Mouse (Mus musculus) lung, postnatal 4 days (tissue): ENCODE measurements around the gene Cs.

ENCODE experiments used
- DNase-seq, 2 experiments: peaks; one replicate each; pipeline ENCODE4 v3.0.0; 2021

The Cs gene

GRCm38 (mm10) chr10:128376455-128377211 lies 39.1 kb downstream of the Cs start, which contains the start of gene Ankrd52:
TSS of gene Ankrd52 (plus strand) at chr10:128377115.
- peak; percentile 92 to 94 for DNase-seq

GRCm38 (mm10) chr10:128377222-128377939 lies 39.8 kb downstream of the Cs start:
- peak in 1 of 2 experiments; percentile 46 for DNase-seq

GRCm38 (mm10) chr10:128377940-128378448 lies 40.5 kb downstream of the Cs start:
- DNase-seq = no peak

- DNase-seq = no peak
Measured at GRCm38 (mm10) chr10:128378462-128378861, 40.9 kb downstream of the Cs start.

GRCm38 (mm10) chr10:128379260-128379659 lies 41.7 kb downstream of the Cs start:
- DNase-seq = no peak

GRCm38 (mm10) chr10:128380565-128380964 lies 43.0 kb downstream of the Cs start:
- no peak for DNase-seq

GRCm38 (mm10) chr10:128382482-128382881 lies 44.9 kb downstream of the Cs start:
- no peak for DNase-seq

- DNase-seq = no peak
Measured at GRCm38 (mm10) chr10:128385902-128386301, 48.4 kb downstream of the Cs start.

- DNase-seq = no peak
Measured at GRCm38 (mm10) chr10:128388941-128389340, 51.4 kb downstream of the Cs start.

GRCm38 (mm10) chr10:128389570-128389969 lies 52.0 kb downstream of the Cs start:
- no peak for DNase-seq

GRCm38 (mm10) chr10:128390366-128390765 lies 52.8 kb downstream of the Cs start:
- DNase-seq = no peak

GRCm38 (mm10) chr10:128391850-128392249 lies 54.3 kb downstream of the Cs start:
- DNase-seq = no peak

- no peak for DNase-seq
Measured at GRCm38 (mm10) chr10:128396017-128396673, 58.6 kb downstream of the Cs start.

- no peak for DNase-seq
Measured at GRCm38 (mm10) chr10:128396716-128397264, 59.3 kb downstream of the Cs start.

GRCm38 (mm10) chr10:128397466-128397865 lies 59.9 kb downstream of the Cs start:
- no peak for DNase-seq

- DNase-seq = no peak
Measured at GRCm38 (mm10) chr10:128400338-128400737, 62.8 kb downstream of the Cs start.

GRCm38 (mm10) chr10:128401056-128401455 lies 63.5 kb downstream of the Cs start, which contains the start of gene Slc39a5:
TSS of gene Slc39a5 (minus strand) at chr10:128401229.
- DNase-seq = no peak

- DNase-seq = no peak
Measured at GRCm38 (mm10) chr10:128401638-128402037, 64.1 kb downstream of the Cs start.

- DNase-seq = no peak
Measured at GRCm38 (mm10) chr10:128403931-128404330, 66.4 kb downstream of the Cs start.

GRCm38 (mm10) chr10:128408591-128409535 lies 71.3 kb downstream of the Cs start:
- DNase-seq = no peak

- DNase-seq = peak; percentile 97 to 99
Measured at GRCm38 (mm10) chr10:128409692-128410559, 72.4 kb downstream of the Cs start.
